Mouse (Mus musculus) lung, postnatal 0 days (tissue): ENCODE data around the gene Shc1.

Experiments
- CTCF ChIP-seq: IDR thresholded peaks from 2 replicates; pipeline ENCODE4 v1.5.1; 2016; ENCODE audit warnings: antibody characterized with exemption, mild to moderate bottlenecking
- EP300 ChIP-seq: IDR thresholded peaks from 2 replicates; pipeline ENCODE4 v1.6.1; 2016; ENCODE audit warnings: antibody characterized with exemption, mild to moderate bottlenecking, control low read depth

- TF ChIP-seq CTCF (no peak), EP300 (no peak)
Observed at GRCm38 (mm10) chr3:89396654-89397005, 21.6 kb upstream of the Shc1 start.
